Mouse (Mus musculus): ENCODE results near the gene Ncan.
"Not testable (repeated sequence)": the region's sequence is repeated elsewhere in the genome, so short reads cannot be mapped to it uniquely, and the experiment has no call there.

Ncan gene

GRCm38 (mm10) chr8:70081976-70082375, 38.7 kb downstream of the Ncan start:
- DNase-seq: no peak

- DNase-seq: no peak
Measured at GRCm38 (mm10) chr8:70073682-70074081, 47.0 kb downstream of the Ncan start.

GRCm38 (mm10) chr8:70073120-70073519, 47.6 kb downstream of the Ncan start:
- no peak for DNase-seq

GRCm38 (mm10) chr8:70072441-70073069, 48.1 kb downstream of the Ncan start, which contains the start of gene Tm6sf2:
TSS of gene Tm6sf2 (plus strand) at chr8:70072924.
- DNase-seq: peak; percentile 60

GRCm38 (mm10) chr8:70071836-70072440, 48.7 kb downstream of the Ncan start:
- DNase-seq: no peak

- no peak for DNase-seq
Measured at GRCm38 (mm10) chr8:70057721-70058120, 63.0 kb downstream of the Ncan start.

GRCm38 (mm10) chr8:70050434-70050833, 70.2 kb downstream of the Ncan start:
- DNase-seq: not testable (repeated sequence)

GRCm38 (mm10) chr8:70049662-70050061, 71.0 kb downstream of the Ncan start:
- DNase-seq: no peak

GRCm38 (mm10) chr8:70043996-70044395, 76.7 kb downstream of the Ncan start:
- DNase-seq: no peak

Measured in lung, postnatal 36 days (tissue).